Mouse (Mus musculus): ENCODE results near the gene Lgals12.

DNA sequence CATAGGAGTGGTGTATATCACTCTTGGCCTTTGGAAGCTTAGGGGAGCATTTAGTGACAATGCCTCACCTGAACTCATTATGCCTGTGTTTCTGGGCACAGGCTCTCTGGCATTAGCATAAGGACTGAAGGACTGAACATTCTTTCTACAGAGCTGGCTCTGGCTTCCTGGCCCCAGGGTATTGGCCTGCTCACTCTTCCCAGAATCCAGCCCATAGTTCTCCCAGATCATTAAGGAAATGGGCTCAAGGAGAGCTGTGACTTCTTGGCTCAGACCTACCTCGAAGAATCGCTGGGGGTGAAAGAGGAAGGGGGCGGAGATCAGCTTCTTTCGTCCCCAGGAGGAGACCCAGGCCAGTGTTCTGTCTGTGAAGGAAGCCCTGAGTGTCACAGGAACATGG, 8.5 kb downstream of the Lgals12 start:
- TF ChIP-seq EP300 (IDR thresholded peaks at IDR 0.05; ENCODE audit: low read length) (no peak), CTCF (conservative IDR thresholded peaks at IDR 0.05 in 1 of 2, IDR thresholded peaks at IDR 0.05 in 1 of 2; ENCODE audit: low read depth in 2 of 2, low read length in 2 of 2) (no peak), POLR2A (IDR thresholded peaks at IDR 0.05; ENCODE audit: low read depth, low read length) (no peak), SIN3A (IDR thresholded peaks at IDR 0.05; ENCODE audit: low read length) (no peak)
